Mouse (Mus musculus): Measurements from ENCODE around the gene Ulk4. TPM values are rescaled to one million over a fixed set of nuclear protein-coding genes. Genes with fewer than 3 reads are reported as not detected.

The Ulk4 gene
- polyA plus RNA-seq, 1 experiment from 2014 or later: 136 TPM

- H3K9me3 ChIP-seq (replicated peaks; ENCODE audit: low read length): no peaks in the 10 kb centered on the region
- ATAC-seq (replicated peaks; ENCODE audit: low FRiP score, low read depth) (peak; percentile 78), DNase-seq (ENCODE audit: low spot score) (peak; percentile 68)
- no peak for TF ChIP-seq CTCF (IDR thresholded peaks at IDR 0.05; ENCODE audit: low read depth)
- no peaks in the 10 kb centered on the region for H3K27me3 ChIP-seq (ENCODE audit: insufficient read depth, low read length)
- WGBS: under 1% methylated on average over 97 of the region's 116 CpGs
- peak within 1 kb of the TSS; percentile 77 for H3K27ac ChIP-seq
- no peaks in the 10 kb centered on the region for H3K36me3 ChIP-seq (ENCODE audit: insufficient read depth, low read length)
- peak within 1 kb of the TSS; percentile 88 for H3K4me2 ChIP-seq (ENCODE audit: low read length)
- H3K4me1 ChIP-seq (replicated peaks; ENCODE audit: insufficient read depth, low read length): peaks cover 23% of the 10 kb centered on the region
- H3K9ac ChIP-seq (ENCODE audit: low read depth, low read length): peak within 1 kb of the TSS; percentile 97
- peak within 1 kb of the TSS; percentile 83 for H3K4me3 ChIP-seq (replicated peaks; ENCODE audit: low read depth, low read length)
Measured at GRCm38 (mm10) chr9:121297171-121298064, 20.4 kb upstream of the Ulk4 start, which contains the start of gene Trak1. Gene Trak1 (plus strand): TSS chr9:121297502.

- no peak for DNase-seq (ENCODE audit: low spot score)
- no peak for TF ChIP-seq CTCF (IDR thresholded peaks at IDR 0.05; ENCODE audit: low read depth)
- H3K9me3 ChIP-seq (replicated peaks; ENCODE audit: low read length): no peaks in the 10 kb centered on the region
- H3K9ac ChIP-seq (ENCODE audit: low read depth, low read length): no peak overlapping the region
- H3K27me3 ChIP-seq (ENCODE audit: insufficient read depth, low read length): no peaks in the 10 kb centered on the region
- WGBS: 78% methylated on average over 7 of the region's 7 CpGs
- peaks cover 19% of the 10 kb centered on the region for H3K4me1 ChIP-seq (replicated peaks; ENCODE audit: insufficient read depth, low read length)
- no peak overlapping the region for H3K4me3 ChIP-seq (replicated peaks; ENCODE audit: low read depth, low read length)
- no peaks in the 10 kb centered on the region for H3K36me3 ChIP-seq (ENCODE audit: insufficient read depth, low read length)
- ATAC-seq (replicated peaks; ENCODE audit: low FRiP score, low read depth): no peak
- no peak overlapping the region for H3K4me2 ChIP-seq (ENCODE audit: low read length)
- no peak overlapping the region for H3K27ac ChIP-seq
Measured at GRCm38 (mm10) chr9:121295221-121295620, 18.2 kb upstream of the Ulk4 start.

GRCm38 (mm10) chr9:121293187-121293586 is 16.2 kb upstream of the Ulk4 start:
- H3K9me3 ChIP-seq (replicated peaks; ENCODE audit: low read length): no peaks in the 10 kb centered on the region
- no peak overlapping the region for H3K4me3 ChIP-seq (replicated peaks; ENCODE audit: low read depth, low read length)
- WGBS: 83% methylated on average over 7 of the region's 7 CpGs
- no peak overlapping the region for H3K9ac ChIP-seq (ENCODE audit: low read depth, low read length)
- DNase-seq (ENCODE audit: low spot score): no peak
- no peaks in the 10 kb centered on the region for H3K27me3 ChIP-seq (ENCODE audit: insufficient read depth, low read length)
- peaks cover under 1% of the 10 kb centered on the region; the same call in 1 of the 2 replicates for H3K4me1 ChIP-seq (replicated peaks; ENCODE audit: insufficient read depth, low read length)
- H3K27ac ChIP-seq: no peak overlapping the region
- ATAC-seq (replicated peaks; ENCODE audit: low FRiP score, low read depth): no peak
- no peak for TF ChIP-seq CTCF (IDR thresholded peaks at IDR 0.05; ENCODE audit: low read depth)
- no peaks in the 10 kb centered on the region for H3K36me3 ChIP-seq (ENCODE audit: insufficient read depth, low read length)
- no peak overlapping the region for H3K4me2 ChIP-seq (ENCODE audit: low read length)

GRCm38 (mm10) chr9:121291275-121291674 is 14.3 kb upstream of the Ulk4 start:
- DNase-seq (ENCODE audit: low spot score) (no peak), ATAC-seq (replicated peaks; ENCODE audit: low FRiP score, low read depth) (no peak)
- 91% methylated on average over 2 of the region's 2 CpGs for WGBS
- Histone ChIP-seq H3K4me1 (replicated peaks; ENCODE audit: insufficient read depth, low read length) (no peaks in the 10 kb centered on the region), H3K36me3 (ENCODE audit: insufficient read depth, low read length) (no peaks in the 10 kb centered on the region), H3K4me3 (replicated peaks; ENCODE audit: low read depth, low read length) (no peak overlapping the region), H3K27me3 (ENCODE audit: insufficient read depth, low read length) (no peaks in the 10 kb centered on the region), H3K9ac (ENCODE audit: low read depth, low read length) (no peak overlapping the region), H3K27ac (no peak overlapping the region), H3K4me2 (ENCODE audit: low read length) (no peak overlapping the region), H3K9me3 (replicated peaks; ENCODE audit: low read length) (no peaks in the 10 kb centered on the region)
- no peak for TF ChIP-seq CTCF (IDR thresholded peaks at IDR 0.05; ENCODE audit: low read depth)

- Histone ChIP-seq H3K27ac (no peak overlapping the region), H3K27me3 (ENCODE audit: insufficient read depth, low read length) (no peaks in the 10 kb centered on the region), H3K9me3 (replicated peaks; ENCODE audit: low read length) (no peaks in the 10 kb centered on the region), H3K9ac (ENCODE audit: low read depth, low read length) (peak overlapping the region; percentile 43; the same call in 1 of the 2 replicates), H3K4me3 (replicated peaks; ENCODE audit: low read depth, low read length) (peak overlapping the region; percentile 32), H3K4me2 (ENCODE audit: low read length) (peak overlapping the region; percentile 54), H3K4me1 (replicated peaks; ENCODE audit: insufficient read depth, low read length) (no peaks in the 10 kb centered on the region), H3K36me3 (ENCODE audit: insufficient read depth, low read length) (no peaks in the 10 kb centered on the region)
- DNase-seq (ENCODE audit: low spot score) (no peak), ATAC-seq (replicated peaks; ENCODE audit: low FRiP score, low read depth) (no peak)
- no peak for TF ChIP-seq CTCF (IDR thresholded peaks at IDR 0.05; ENCODE audit: low read depth)
- WGBS: 69% methylated on average over 3 of the region's 3 CpGs
Measured at GRCm38 (mm10) chr9:121286325-121286901, 9.4 kb upstream of the Ulk4 start.

All from kidney, postnatal 0 days (tissue).